Mouse (Mus musculus): Measurements from ENCODE around the gene Krt222.
A peak's percentile ranks its signal among the peaks of the same experiment; 100 is the strongest.

GRCm38 (mm10) chr11:99189154-99189582 is 54.7 kb downstream of the Krt222 start:
- TF ChIP-seq EP300 (IDR thresholded peaks at IDR 0.05; ENCODE audit: low read depth), result no peak
- peak; percentile 95 for TF ChIP-seq CTCF (IDR thresholded peaks at IDR 0.05; ENCODE audit: low read depth)
